Mouse (Mus musculus): ENCODE results near the gene Th. TPM values are rescaled to one million over a fixed set of nuclear protein-coding genes. Genes with fewer than 3 reads are reported as not detected.

Gene Th
- polyA plus RNA-seq, 2 experiments: 0.26 to 0.40 TPM

DNA sequence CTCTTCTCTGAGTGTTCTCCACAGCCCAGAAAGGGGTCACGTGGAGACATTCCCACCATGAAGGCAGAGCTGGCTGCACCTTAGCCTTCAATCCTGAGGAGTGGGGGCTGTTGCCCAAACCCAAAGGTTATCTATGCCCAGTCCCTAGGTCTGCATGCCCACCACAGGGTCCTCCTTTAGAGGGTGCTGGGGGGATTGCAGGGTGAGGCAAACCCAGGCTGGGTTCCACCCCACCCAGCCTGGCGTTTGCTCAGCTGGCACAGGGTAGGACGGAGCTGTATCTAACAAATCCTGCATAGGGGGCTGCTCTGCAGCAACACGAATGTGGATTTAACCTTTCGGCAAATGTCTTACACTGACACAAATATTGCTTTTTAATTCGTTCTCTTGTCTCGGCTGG is 29.2 kb downstream of the Th start:
- Histone ChIP-seq H3K4me3 (replicated peaks; ENCODE audit: low read length) (no peak overlapping the region), H3K36me3 (ENCODE audit: control insufficient read depth, insufficient read depth, low read length) (no peaks in the 10 kb centered on the region), H3K9ac (ENCODE audit: low read depth, low read length, severe bottlenecking) (no peak overlapping the region), H3K4me1 (ENCODE audit: control insufficient read depth, insufficient read depth, low read length) (0 out of 2 replicates have a peak, but pooled peaks cover 2% of the 10 kb centered on the region), H3K27me3 (ENCODE audit: control insufficient read depth, insufficient read depth, low read length) (0 out of 2 replicates have a peak, but pooled peaks cover 7% of the 10 kb centered on the region), H3K4me2 (replicated peaks; ENCODE audit: low read depth, low read length, severe bottlenecking) (no peak overlapping the region), H3K9me3 (ENCODE audit: control insufficient read depth, low read length) (no peaks in the 10 kb centered on the region), H3K27ac (replicated peaks; ENCODE audit: low read depth, low read length) (no peak overlapping the region)
- DNase-seq (ENCODE audit: low spot score): no peak
- ATAC-seq (ENCODE audit: low FRiP score, low read depth): no peak
- TF ChIP-seq POLR2A (IDR thresholded peaks at IDR 0.05; ENCODE audit: borderline replicate concordance, extremely low read depth, insufficient read depth, insufficient read length): no peak
- 70% methylated on average over 7 of the region's 7 CpGs for WGBS

DNA sequence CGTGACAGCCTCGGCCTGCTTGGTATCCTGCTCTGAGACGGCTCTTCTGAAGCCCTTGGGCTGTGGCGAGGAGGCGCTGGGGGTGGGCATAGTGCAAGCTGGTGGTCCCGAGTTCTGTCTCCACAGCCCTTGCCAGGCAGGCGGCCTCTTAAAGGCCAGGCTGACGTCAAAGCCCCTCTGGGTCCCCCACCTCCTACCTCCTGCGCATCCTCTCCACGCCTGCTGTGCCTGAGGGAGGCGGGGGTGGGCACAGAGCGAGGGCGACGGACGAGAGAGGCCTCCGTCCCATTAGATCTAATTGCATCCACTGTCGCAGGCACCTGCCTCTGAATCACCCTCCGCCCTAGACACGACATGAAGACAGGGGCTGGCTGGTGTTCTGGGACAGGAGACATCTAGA is 31.1 kb downstream of the Th start:
- WGBS: 60% methylated on average over 19 of the region's 19 CpGs
- no peak for ATAC-seq (ENCODE audit: low FRiP score, low read depth)

DNA sequence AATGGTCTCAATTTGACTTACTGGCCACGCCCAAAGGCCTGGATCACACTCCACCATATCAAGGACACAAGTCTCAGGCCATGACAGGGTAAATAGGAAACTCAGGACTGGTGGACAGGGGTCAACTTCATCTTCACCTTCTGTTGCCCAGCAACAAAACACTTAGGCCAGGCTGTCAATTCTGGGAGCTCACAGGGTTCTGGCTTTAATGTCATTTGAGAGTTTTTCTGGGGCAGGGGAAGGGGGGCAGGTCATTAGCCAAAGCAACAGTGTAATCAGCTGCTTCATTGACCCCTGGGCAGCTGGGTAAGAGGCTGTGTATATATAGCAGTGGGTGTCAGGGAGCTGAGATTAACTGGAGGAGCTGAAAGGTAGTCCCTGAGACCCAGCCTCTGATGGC is 33.5 kb downstream of the Th start:
- Histone ChIP-seq H3K4me2 (replicated peaks; ENCODE audit: low read depth, low read length, severe bottlenecking) (no peak overlapping the region), H3K27me3 (ENCODE audit: control insufficient read depth, insufficient read depth, low read length) (0 out of 2 replicates have a peak, but pooled peaks cover 7% of the 10 kb centered on the region), H3K4me3 (replicated peaks; ENCODE audit: low read length) (no peak overlapping the region), H3K27ac (replicated peaks; ENCODE audit: low read depth, low read length) (no peak overlapping the region), H3K4me1 (ENCODE audit: control insufficient read depth, insufficient read depth, low read length) (peaks cover 3% of the 10 kb centered on the region; the same call in 1 of the 2 replicates), H3K9me3 (ENCODE audit: control insufficient read depth, low read length) (no peaks in the 10 kb centered on the region), H3K9ac (ENCODE audit: low read depth, low read length, severe bottlenecking) (no peak overlapping the region), H3K36me3 (ENCODE audit: control insufficient read depth, insufficient read depth, low read length) (no peaks in the 10 kb centered on the region)
- no peak for TF ChIP-seq POLR2A (IDR thresholded peaks at IDR 0.05; ENCODE audit: borderline replicate concordance, extremely low read depth, insufficient read depth, insufficient read length)
- DNase-seq (ENCODE audit: low spot score): no peak
- WGBS: 71% methylated on average over 1 of the region's 1 CpGs
- no peak for ATAC-seq (ENCODE audit: low FRiP score, low read depth)

More for the DNA sequence above, 31.1 kb downstream of the Th start:
- Histone ChIP-seq H3K4me2 (replicated peaks; ENCODE audit: low read depth, low read length, severe bottlenecking) (no peak overlapping the region), H3K36me3 (ENCODE audit: control insufficient read depth, insufficient read depth, low read length) (no peaks in the 10 kb centered on the region), H3K27ac (replicated peaks; ENCODE audit: low read depth, low read length) (no peak overlapping the region), H3K4me3 (replicated peaks; ENCODE audit: low read length) (no peak overlapping the region), H3K9me3 (ENCODE audit: control insufficient read depth, low read length) (no peaks in the 10 kb centered on the region), H3K4me1 (ENCODE audit: control insufficient read depth, insufficient read depth, low read length) (peaks cover 4% of the 10 kb centered on the region; the same call in 1 of the 2 replicates), H3K27me3 (ENCODE audit: control insufficient read depth, insufficient read depth, low read length) (0 out of 2 replicates have a peak, but pooled peaks cover 7% of the 10 kb centered on the region), H3K9ac (ENCODE audit: low read depth, low read length, severe bottlenecking) (no peak overlapping the region)
- DNase-seq (ENCODE audit: low spot score): no peak
- no peak for TF ChIP-seq POLR2A (IDR thresholded peaks at IDR 0.05; ENCODE audit: borderline replicate concordance, extremely low read depth, insufficient read depth, insufficient read length)

DNA sequence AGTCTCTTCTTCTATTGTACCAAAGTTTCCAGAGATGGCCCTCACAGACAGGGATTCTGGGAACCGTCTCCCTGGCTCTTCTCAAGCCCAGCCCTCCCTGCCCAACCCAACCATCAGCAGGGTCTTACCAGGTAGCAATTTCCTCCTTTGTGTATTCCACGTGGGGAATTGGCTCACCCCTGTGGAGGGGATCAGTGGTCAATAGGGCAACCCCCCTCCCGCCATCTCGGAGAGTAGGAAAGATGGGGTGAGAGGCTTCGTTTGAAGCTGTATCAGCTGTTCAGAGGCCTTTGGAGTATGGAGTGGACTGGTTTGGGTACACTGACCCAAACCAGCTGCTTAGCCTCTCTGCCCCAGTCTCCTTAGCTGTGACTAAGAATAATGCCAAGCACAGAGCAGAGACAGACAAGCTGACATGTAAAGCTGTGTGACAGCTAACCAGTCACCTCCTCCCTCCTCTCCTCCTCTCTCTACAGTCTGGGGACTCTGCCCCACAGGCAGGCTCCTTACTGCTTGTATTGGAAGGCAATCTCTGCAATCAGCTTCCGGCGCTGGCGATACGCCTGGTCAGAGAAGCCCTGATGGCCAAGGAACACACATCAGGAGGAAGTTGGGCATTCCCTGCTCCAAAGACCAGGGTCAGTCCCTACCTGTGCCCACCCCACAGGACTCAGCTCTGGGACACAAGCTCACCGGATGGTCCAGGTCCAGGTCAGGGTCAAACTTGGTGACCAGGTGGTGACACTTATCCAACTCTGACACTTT is 34.8 kb downstream of the Th start:
- ATAC-seq (ENCODE audit: low FRiP score, low read depth) (no peak), DNase-seq (ENCODE audit: low spot score) (no peak)
- Histone ChIP-seq H3K27ac (replicated peaks; ENCODE audit: low read depth, low read length) (no peak overlapping the region), H3K4me3 (replicated peaks; ENCODE audit: low read length) (no peak overlapping the region), H3K4me2 (replicated peaks; ENCODE audit: low read depth, low read length, severe bottlenecking) (no peak overlapping the region), H3K9ac (ENCODE audit: low read depth, low read length, severe bottlenecking) (no peak overlapping the region), H3K27me3 (ENCODE audit: control insufficient read depth, insufficient read depth, low read length) (0 out of 2 replicates have a peak, but pooled peaks cover 7% of the 10 kb centered on the region), H3K36me3 (ENCODE audit: control insufficient read depth, insufficient read depth, low read length) (no peaks in the 10 kb centered on the region), H3K9me3 (ENCODE audit: control insufficient read depth, low read length) (no peaks in the 10 kb centered on the region), H3K4me1 (ENCODE audit: control insufficient read depth, insufficient read depth, low read length) (peaks cover 3% of the 10 kb centered on the region; the same call in 1 of the 2 replicates)
- no peak for TF ChIP-seq POLR2A (IDR thresholded peaks at IDR 0.05; ENCODE audit: borderline replicate concordance, extremely low read depth, insufficient read depth, insufficient read length)
- WGBS: 73% methylated on average over 10 of the region's 10 CpGs

DNA sequence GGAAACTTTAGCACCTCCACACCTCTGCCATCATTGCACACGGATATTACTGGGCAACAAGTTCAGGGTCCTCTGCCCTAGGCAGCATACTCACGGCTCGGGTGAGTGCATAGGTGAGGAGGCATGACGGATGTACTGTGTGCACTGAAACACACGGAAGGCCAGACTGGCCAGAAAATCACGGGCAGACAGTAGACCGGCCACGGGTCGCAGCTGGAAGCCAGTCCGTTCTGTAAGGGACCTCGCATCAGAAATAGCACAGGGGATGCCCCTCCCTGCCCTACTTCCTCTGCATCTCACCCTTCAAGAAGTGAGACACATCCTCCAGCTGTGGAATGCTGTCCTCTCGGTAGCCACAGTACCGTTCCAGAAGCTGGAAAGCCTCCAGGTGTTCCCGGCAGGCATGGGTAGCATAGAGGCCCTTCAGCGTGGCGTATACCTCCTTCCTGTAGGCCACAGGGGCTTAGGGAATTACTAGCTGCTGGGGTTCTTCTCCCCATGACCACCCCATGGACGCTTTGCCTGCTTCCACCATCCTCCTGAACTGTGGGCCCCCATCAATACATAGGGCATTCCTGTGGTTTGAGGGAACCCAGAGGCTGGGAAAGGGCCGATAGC is 35.6 kb downstream of the Th start:
- no peaks in the 10 kb centered on the region for H3K36me3 ChIP-seq (ENCODE audit: control insufficient read depth, insufficient read depth, low read length)
- no peak for TF ChIP-seq POLR2A (IDR thresholded peaks at IDR 0.05; ENCODE audit: borderline replicate concordance, extremely low read depth, insufficient read depth, insufficient read length)
- 76% methylated on average over 18 of the region's 18 CpGs for WGBS
- H3K4me3 ChIP-seq (replicated peaks; ENCODE audit: low read length): no peak overlapping the region
- H3K9ac ChIP-seq (ENCODE audit: low read depth, low read length, severe bottlenecking): no peak overlapping the region
- H3K9me3 ChIP-seq (ENCODE audit: control insufficient read depth, low read length): no peaks in the 10 kb centered on the region
- DNase-seq (ENCODE audit: low spot score) (no peak), ATAC-seq (ENCODE audit: low FRiP score, low read depth) (no peak)
- no peak overlapping the region for H3K4me2 ChIP-seq (replicated peaks; ENCODE audit: low read depth, low read length, severe bottlenecking)
- H3K4me1 ChIP-seq (ENCODE audit: control insufficient read depth, insufficient read depth, low read length): peaks cover 3% of the 10 kb centered on the region; the same call in 1 of the 2 replicates
- H3K27ac ChIP-seq (replicated peaks; ENCODE audit: low read depth, low read length): no peak overlapping the region
- 0 out of 2 replicates have a peak, but pooled peaks cover 7% of the 10 kb centered on the region for H3K27me3 ChIP-seq (ENCODE audit: control insufficient read depth, insufficient read depth, low read length)

All from limb, embryonic 14.5 days (tissue).